Mouse (Mus musculus): ENCODE data around the gene Wasf1. TPM values are rescaled to one million over a fixed set of nuclear protein-coding genes. Genes with fewer than 3 reads are reported as not detected.

Gene Wasf1
- polyA plus RNA-seq, 1 experiment from 2014 or later = 3.2 TPM

GRCm38 (mm10) chr10:40968551-40968950, 85.3 kb downstream of the Wasf1 start:
- Histone ChIP-seq H3K9ac (ENCODE audit: low read length) (no peak overlapping the region), H3K4me2 (replicated peaks; ENCODE audit: low read depth) (no peak overlapping the region), H3K27me3 (ENCODE audit: control insufficient read depth, insufficient read depth, low read length) (no peaks in the 10 kb centered on the region), H3K36me3 (ENCODE audit: control insufficient read depth, insufficient read depth, low read length) (no peaks in the 10 kb centered on the region), H3K4me3 (ENCODE audit: low read depth, low read length) (no peak overlapping the region), H3K27ac (replicated peaks) (no peak overlapping the region), H3K4me1 (replicated peaks; ENCODE audit: control insufficient read depth, insufficient read depth) (no peaks in the 10 kb centered on the region), H3K9me3 (ENCODE audit: control insufficient read depth, low read length) (no peaks in the 10 kb centered on the region)
- TF ChIP-seq CTCF (IDR thresholded peaks at IDR 0.05; ENCODE audit: low read depth) (no peak), EP300 (optimal IDR thresholded peaks at IDR 0.05) (no peak)
- DNase-seq (ENCODE audit: low spot score) (no peak), ATAC-seq (ENCODE audit: low FRiP score, low TSS enrichment) (no peak)
- WGBS = 62% methylated on average over 8 of the region's 8 CpGs

- 12% methylated on average over 16 of the region's 16 CpGs for WGBS
- DNase-seq (ENCODE audit: low spot score) = peak; percentile 23
Observed at GRCm38 (mm10) chr10:40969372-40970033, 86.2 kb downstream of the Wasf1 start.

GRCm38 (mm10) chr10:40970601-40971245, 87.4 kb downstream of the Wasf1 start:
- ATAC-seq (ENCODE audit: low FRiP score, low TSS enrichment) = no peak
- H3K9me3 ChIP-seq (ENCODE audit: control insufficient read depth, low read length) = no peaks in the 10 kb centered on the region
- H3K27me3 ChIP-seq (ENCODE audit: control insufficient read depth, insufficient read depth, low read length) = no peaks in the 10 kb centered on the region
- no peak overlapping the region for H3K9ac ChIP-seq (ENCODE audit: low read length)
- no peaks in the 10 kb centered on the region for H3K4me1 ChIP-seq (replicated peaks; ENCODE audit: control insufficient read depth, insufficient read depth)
- no peaks in the 10 kb centered on the region for H3K36me3 ChIP-seq (ENCODE audit: control insufficient read depth, insufficient read depth, low read length)
- no peak overlapping the region for H3K4me2 ChIP-seq (replicated peaks; ENCODE audit: low read depth)
- no peak overlapping the region for H3K27ac ChIP-seq (replicated peaks)
- no peak overlapping the region for H3K4me3 ChIP-seq (ENCODE audit: low read depth, low read length)
- no peak for DNase-seq (ENCODE audit: low spot score)
- WGBS = 81% methylated on average over 12 of the region's 12 CpGs
- TF ChIP-seq CTCF (IDR thresholded peaks at IDR 0.05; ENCODE audit: low read depth) = peak; percentile 8; the same call in 1 of the 2 replicates
- TF ChIP-seq EP300 (optimal IDR thresholded peaks at IDR 0.05) = no peak

More at GRCm38 (mm10) chr10:40969372-40970033, 86.2 kb downstream of the Wasf1 start:
- Histone ChIP-seq H3K9ac (ENCODE audit: low read length) (no peak overlapping the region), H3K27ac (replicated peaks) (no peak overlapping the region), H3K4me3 (ENCODE audit: low read depth, low read length) (no peak overlapping the region), H3K4me1 (replicated peaks; ENCODE audit: control insufficient read depth, insufficient read depth) (no peaks in the 10 kb centered on the region), H3K9me3 (ENCODE audit: control insufficient read depth, low read length) (no peaks in the 10 kb centered on the region), H3K4me2 (replicated peaks; ENCODE audit: low read depth) (peak overlapping the region; percentile 15), H3K36me3 (ENCODE audit: control insufficient read depth, insufficient read depth, low read length) (no peaks in the 10 kb centered on the region), H3K27me3 (ENCODE audit: control insufficient read depth, insufficient read depth, low read length) (no peaks in the 10 kb centered on the region)
- TF ChIP-seq EP300 (optimal IDR thresholded peaks at IDR 0.05) = no peak
- TF ChIP-seq CTCF (IDR thresholded peaks at IDR 0.05; ENCODE audit: low read depth) = no peak
- no peak for ATAC-seq (ENCODE audit: low FRiP score, low TSS enrichment)

GRCm38 (mm10) chr10:40971256-40971655, 88.0 kb downstream of the Wasf1 start:
- no peaks in the 10 kb centered on the region for H3K36me3 ChIP-seq (ENCODE audit: control insufficient read depth, insufficient read depth, low read length)
- H3K27ac ChIP-seq (replicated peaks) = no peak overlapping the region
- DNase-seq (ENCODE audit: low spot score) = no peak
- ATAC-seq (ENCODE audit: low FRiP score, low TSS enrichment) = no peak
- no peak overlapping the region for H3K4me2 ChIP-seq (replicated peaks; ENCODE audit: low read depth)
- H3K9me3 ChIP-seq (ENCODE audit: control insufficient read depth, low read length) = no peaks in the 10 kb centered on the region
- H3K4me1 ChIP-seq (replicated peaks; ENCODE audit: control insufficient read depth, insufficient read depth) = no peaks in the 10 kb centered on the region
- WGBS = 82% methylated on average over 5 of the region's 5 CpGs
- H3K4me3 ChIP-seq (ENCODE audit: low read depth, low read length) = no peak overlapping the region
- H3K27me3 ChIP-seq (ENCODE audit: control insufficient read depth, insufficient read depth, low read length) = no peaks in the 10 kb centered on the region
- no peak overlapping the region for H3K9ac ChIP-seq (ENCODE audit: low read length)
- TF ChIP-seq CTCF (IDR thresholded peaks at IDR 0.05; ENCODE audit: low read depth) = no peak
- TF ChIP-seq EP300 (optimal IDR thresholded peaks at IDR 0.05) = no peak

GRCm38 (mm10) chr10:40983761-40984160, 100.5 kb downstream of the Wasf1 start:
- no peak overlapping the region for H3K9ac ChIP-seq (ENCODE audit: low read length)
- DNase-seq (ENCODE audit: low spot score) (no peak), ATAC-seq (ENCODE audit: low FRiP score, low TSS enrichment) (no peak)
- TF ChIP-seq CTCF (IDR thresholded peaks at IDR 0.05; ENCODE audit: low read depth) = no peak
- no peak for TF ChIP-seq EP300 (optimal IDR thresholded peaks at IDR 0.05)
- no peak overlapping the region for H3K4me3 ChIP-seq (ENCODE audit: low read depth, low read length)
- H3K4me1 ChIP-seq (replicated peaks; ENCODE audit: control insufficient read depth, insufficient read depth) = no peaks in the 10 kb centered on the region
- no peaks in the 10 kb centered on the region for H3K9me3 ChIP-seq (ENCODE audit: control insufficient read depth, low read length)
- no peak overlapping the region for H3K27ac ChIP-seq (replicated peaks)
- no peaks in the 10 kb centered on the region for H3K27me3 ChIP-seq (ENCODE audit: control insufficient read depth, insufficient read depth, low read length)
- no peaks in the 10 kb centered on the region for H3K36me3 ChIP-seq (ENCODE audit: control insufficient read depth, insufficient read depth, low read length)
- H3K4me2 ChIP-seq (replicated peaks; ENCODE audit: low read depth) = no peak overlapping the region

- Histone ChIP-seq H3K4me1 (replicated peaks; ENCODE audit: control insufficient read depth, insufficient read depth) (no peaks in the 10 kb centered on the region), H3K27me3 (ENCODE audit: control insufficient read depth, insufficient read depth, low read length) (no peaks in the 10 kb centered on the region), H3K4me2 (replicated peaks; ENCODE audit: low read depth) (no peak overlapping the region), H3K36me3 (ENCODE audit: control insufficient read depth, insufficient read depth, low read length) (no peaks in the 10 kb centered on the region), H3K9me3 (ENCODE audit: control insufficient read depth, low read length) (no peaks in the 10 kb centered on the region), H3K27ac (replicated peaks) (no peak overlapping the region), H3K4me3 (ENCODE audit: low read depth, low read length) (no peak overlapping the region), H3K9ac (ENCODE audit: low read length) (no peak overlapping the region)
- no peak for TF ChIP-seq CTCF (IDR thresholded peaks at IDR 0.05; ENCODE audit: low read depth)
- TF ChIP-seq EP300 (optimal IDR thresholded peaks at IDR 0.05) = no peak
- DNase-seq (ENCODE audit: low spot score) (no peak), ATAC-seq (ENCODE audit: low FRiP score, low TSS enrichment) (no peak)
- 79% methylated on average over 3 of the region's 3 CpGs for WGBS
Observed at GRCm38 (mm10) chr10:40984600-40984999, 101.3 kb downstream of the Wasf1 start.
